Mouse (Mus musculus) embryo, embryonic 10.5 days (tissue): ENCODE measurements around the gene Cbl.

Source experiments
- DNase-seq: peaks from one replicate; pipeline ENCODE4 v3.0.0-alpha.2; 2015; ENCODE audit warnings: low spot score

Gene Cbl

DNA sequence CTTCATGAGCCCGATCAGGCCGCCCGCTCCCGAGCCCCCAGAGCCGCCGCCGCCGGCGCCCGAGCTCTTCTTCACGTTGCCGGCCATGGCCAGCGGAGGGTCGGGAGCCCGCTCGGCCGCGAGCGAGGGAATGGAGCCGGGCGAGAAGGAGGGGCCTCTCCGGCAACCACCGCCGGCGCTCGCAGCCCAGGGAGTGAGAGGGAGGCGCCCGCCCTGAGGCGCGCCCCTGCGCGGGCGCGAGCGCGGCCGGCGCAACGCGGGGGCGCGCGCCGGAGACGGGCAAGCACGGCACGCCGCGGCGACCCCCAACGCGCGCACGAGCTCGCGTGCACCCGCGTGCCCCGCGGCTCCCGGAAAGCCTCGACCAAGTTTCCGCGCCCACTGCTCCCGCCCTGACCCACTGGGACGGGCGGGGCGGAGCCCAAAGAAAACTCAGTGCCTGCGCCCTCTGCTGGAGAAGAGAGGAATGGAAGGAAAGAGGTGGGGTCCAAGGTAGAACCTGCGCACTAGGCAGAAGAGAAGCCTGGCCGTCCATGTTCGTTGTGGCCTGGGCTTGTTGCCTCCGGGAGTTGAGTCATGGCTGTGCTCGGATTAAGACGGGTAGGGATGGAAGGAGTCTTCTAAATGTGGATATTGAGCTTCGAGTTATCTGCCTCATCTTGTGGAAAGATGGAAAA lies at the start of gene Cbl:
Gene Cbl (minus strand): TSS at position 248 of the 677 bp plus-strand sequence.
- DNase-seq, result peak; percentile 100

DNA sequence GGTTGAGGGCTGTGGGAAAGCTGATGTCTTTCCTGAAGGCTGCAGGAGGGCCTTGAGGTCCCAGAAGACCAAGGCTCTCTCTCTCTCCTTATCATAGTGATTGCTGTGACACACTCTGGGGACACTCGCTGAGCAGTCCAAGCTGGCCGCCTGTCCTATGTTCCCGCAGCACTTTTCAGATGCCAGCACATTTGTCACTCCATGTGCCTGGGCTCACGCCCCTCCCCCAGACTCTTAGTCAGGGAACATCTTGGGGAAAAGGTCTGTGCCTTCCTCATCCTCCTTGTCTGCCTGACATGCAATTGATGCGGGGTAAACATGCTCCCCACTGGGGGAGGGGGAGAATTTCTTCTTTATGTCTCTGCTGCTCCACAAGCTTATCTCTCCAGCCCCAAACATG lies 49.3 kb upstream of the Cbl start:
- no peak for DNase-seq

DNA sequence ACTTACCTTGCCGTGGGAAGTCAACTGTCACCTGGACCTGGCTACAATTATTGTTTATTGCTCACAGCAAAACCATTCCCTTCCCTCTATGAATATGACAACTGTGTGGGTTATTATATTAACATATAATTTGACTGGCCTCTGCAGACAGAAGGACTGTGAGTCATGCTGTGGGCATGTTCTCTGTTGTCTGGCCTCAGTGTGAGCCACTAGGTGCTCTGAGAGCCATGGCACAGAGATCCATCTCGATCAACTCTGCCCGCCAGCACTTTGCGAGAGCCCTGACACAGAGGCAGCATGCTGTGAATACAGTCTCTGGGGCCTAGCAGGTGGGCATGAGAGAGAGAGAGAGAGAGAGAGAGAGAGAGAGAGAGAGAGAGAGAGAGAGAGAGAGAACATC lies 36.1 kb upstream of the Cbl start:
- no peak for DNase-seq

DNA sequence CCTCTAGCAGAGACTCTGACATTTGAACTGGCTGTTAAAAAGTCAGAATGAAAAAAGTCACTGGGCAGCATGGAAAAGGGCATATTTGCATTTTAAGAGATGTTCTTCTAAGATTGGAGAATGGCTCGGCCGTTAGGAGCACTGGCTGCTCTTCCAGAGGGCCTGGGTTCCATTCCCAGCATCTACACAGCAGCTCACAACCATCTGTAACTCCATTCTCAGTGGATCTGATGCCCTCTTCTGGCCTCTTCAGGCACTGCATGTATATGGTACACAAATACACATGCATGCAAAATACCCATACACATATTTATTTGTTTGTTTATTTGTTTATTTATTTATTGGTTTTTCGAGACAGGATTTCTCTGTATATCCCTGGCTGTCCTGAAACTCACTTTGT lies 35.2 kb upstream of the Cbl start:
- no peak for DNase-seq

DNA sequence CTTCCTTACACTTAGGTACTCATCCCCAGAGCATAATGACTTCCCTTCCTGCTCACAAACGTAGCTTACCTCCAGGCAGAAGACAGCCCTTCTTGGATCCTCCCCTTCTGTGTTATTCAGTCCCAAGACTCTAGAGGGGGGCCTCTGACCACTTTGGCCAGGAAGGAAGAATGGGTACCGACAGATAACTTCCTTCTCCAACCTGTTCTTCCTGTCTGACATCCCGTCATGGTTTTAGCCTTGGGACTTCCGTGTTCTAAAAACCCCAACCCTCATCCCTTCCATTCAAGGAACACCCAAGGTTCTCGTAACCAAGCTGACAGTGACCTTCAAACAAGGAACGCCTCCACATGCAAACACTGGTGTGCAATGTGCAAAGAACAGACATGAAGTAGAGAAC lies 34.6 kb upstream of the Cbl start, which contains the start of gene Nlrx1:
Gene Nlrx1 (minus strand): TSS at position 168 of the 400 bp plus-strand sequence.
- DNase-seq, result no peak

DNA sequence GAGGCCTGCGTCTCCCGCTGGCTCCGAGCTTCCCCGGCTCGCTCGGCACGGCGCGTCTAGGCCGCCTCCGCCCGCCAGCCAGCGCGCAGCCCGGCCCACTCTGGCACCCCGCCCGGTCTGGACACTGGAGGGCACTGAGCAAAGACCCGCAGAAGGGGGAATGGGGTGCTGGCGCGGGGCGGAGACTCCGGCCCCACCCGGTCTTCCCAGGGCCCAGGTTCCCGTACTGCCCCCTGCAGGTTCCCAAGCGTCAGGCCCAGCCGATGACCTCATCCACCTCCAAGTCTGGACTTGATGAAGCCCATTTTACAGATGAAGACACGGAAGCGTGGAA lies 34.1 kb upstream of the Cbl start:
- peak; percentile 85 for DNase-seq

DNA sequence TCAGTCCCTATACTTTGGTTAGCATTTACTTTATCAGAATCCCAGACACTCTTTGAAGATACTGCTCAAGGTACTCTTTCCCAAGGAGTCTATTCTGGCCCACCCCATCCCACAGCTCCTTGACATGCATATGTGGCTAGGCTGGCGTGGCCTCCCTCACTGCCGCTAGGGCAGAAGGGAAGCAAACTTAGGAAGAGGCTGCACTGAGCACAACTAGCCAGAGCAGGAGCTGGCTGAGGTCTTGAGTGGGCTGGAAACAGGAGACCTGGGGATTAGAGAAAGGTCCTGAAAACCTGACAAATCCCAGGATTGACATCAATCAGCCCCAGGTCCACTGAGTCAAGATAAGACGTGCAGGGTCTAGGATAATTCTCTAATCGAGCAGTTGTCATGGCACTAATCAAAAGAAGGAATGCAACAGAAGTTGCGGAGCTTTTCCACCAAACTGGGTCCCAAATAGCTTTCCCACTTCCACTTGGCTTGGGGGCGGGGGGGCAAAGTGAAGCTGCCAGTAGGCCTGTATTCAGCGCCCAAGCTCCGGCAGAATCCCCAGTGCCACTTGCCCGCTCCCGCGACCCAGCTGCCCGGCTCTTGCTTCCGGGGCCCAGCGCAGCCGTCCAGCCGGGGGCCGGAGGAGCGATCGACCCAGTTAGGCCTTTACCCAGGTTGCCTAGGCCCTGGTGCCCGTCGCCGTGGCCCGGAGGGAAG lies 33.6 kb upstream of the Cbl start:
- peak; percentile 50 for DNase-seq

DNA sequence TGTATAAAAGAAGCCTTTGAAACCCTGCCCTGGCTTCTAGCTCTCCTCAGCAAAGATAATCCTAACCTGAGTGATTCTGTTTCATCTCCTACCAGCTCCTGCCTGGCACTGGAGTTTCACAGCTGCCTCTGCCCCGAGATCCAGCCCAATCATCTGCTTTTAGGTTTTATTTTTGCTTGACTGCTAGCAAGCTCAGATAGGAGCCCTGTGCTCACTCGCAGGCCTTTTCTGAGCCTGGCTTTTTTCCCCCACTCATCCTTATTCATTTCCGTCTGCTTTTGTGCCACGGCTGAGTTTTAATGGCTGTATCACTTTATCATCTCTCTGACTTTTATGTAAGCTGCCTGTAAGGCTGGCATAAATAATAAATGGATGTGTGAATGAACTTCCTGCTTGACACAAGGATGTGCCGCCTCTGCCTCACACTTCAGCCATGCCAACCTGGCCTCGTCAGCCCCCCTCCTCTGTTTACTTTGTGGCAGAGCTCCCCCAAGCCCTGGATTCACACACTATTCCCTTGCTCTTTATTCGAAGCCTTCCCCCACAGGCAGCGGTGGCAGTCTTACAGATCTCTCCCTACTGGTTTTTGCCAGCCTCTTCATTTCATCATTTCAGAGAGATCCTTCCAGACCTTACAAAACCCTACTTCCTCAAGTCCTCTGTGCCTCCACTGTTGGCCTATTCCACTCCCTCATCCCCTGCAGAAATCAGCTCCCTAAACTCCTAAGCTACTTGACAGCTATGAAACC lies 32.8 kb upstream of the Cbl start:
- no peak for DNase-seq

DNA sequence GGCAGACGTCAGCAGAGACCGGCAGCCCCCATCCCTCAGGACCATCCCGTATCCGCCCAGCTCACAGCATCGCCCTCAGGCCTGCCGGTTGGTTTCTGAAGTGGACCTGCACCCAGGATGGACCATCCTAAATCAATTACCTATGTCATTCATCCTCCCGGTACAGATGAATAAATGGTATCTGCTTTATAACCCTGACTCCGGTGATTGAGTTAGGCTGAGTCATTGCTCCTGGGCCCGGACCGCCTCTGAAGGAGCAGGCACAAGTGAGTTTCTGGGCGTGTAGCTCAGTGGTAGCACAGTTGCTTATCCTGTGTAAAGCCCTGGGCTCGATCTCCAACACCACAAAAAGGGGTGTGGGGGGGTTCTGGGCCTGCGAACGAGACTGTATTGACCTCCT lies 27.5 kb upstream of the Cbl start:
- DNase-seq, result no peak

DNA sequence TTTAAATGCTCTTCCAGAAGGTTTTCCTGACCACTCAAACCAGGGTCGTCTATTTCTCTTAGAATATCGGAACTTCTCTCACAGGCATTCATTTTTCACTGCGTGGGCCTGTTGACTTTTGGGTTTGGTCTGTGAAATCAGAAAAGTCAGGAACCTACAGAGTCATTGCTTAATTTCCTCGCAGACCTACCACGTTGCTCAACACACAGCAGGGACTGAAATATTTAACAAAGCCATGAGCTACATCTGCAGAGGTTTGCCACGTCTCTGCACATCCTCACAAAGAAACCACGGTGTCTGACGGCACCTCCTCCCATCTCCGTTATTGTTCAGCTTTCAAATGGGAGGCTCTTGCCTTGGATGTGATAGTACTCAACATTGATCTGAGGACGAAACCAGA lies 25.2 kb upstream of the Cbl start:
- DNase-seq, result no peak

DNA sequence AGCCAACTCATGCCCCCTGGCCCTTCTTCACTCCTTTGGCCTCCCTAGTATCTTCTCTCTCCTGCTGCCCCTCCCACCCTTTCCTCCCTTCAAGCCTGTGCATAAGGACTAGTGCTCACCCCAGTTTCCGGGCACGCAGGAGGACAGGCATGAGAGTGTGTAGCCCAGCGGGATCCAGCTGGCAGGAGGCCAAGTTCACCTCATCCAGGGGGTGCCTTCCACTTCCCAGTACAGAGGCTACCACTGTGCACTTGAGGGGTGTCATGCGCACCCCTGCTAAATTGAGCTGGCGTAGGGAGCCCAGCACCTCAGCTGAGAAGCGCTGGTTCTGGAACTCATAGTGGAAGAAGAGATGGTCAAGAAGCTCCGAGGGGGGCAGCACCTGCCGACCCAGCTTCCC lies 22.4 kb upstream of the Cbl start:
- DNase-seq, result no peak

DNA sequence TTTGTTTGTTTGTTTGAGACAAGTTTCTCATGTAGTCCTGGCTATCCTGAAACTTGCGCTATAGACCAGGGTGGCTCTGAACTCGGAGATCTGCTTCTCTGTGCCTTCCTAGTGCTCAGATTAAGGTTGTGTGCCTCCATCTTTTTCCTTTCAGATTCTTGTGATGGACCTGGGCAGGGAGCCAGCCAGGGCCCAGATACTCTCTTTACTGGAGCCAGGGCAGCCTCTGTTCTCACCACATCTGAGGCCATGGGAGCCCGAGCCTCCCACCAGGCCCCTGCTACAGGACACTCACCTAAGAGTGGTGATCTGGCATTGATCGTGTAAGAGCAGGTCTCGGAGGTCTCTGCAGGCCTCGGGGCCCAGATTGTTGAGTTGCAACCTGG lies 21.3 kb upstream of the Cbl start:
- DNase-seq, result no peak

DNA sequence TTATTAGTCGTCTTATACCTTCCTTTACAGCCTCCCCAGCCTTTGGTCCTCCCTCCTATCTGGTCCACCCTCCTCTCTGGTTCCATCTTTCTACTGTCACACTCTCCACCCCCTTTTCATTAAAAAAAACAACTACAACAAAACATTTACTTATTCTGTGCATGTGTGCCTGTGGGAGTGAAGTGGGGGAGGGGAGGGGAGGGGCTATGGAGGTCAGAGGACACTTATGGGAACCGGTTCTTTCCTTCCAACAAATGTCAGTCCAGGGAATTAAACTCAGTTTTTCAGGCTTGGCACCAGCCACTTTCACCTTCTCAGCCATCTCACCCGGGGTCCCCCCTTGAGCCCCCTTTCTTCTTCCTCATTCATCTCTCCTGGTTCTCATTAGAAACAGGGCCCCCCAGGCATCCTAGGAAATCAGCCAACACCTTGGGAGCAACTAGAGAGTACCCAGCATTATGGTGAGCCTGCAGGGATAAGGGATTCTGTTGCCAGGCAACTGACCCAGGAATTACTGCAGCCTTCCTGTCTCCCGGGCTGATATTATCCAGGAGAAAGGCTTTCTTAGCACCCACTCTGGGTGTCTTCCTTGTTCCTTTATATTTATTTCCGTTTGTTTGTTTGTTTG lies 20.8 kb upstream of the Cbl start:
- peak; percentile 58 for DNase-seq

DNA sequence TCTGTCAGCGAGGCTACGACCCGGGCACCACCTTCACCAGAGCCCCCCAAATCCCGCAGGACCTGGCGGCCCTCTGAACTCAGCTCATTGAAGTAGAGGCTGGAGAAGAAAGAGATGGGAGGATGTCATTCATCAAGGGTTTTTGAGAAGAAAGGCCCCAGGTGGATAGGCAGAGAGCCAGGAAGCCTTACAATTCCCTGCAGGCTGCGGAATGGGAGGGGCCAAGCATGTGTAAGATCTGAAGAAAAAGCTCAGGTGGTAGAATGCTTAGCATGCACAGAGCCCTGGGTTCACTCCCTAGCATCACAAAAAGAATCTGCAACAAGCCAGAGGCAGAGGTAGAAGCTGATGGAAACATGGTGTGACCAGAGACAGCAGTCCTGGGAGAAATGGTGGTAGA lies 19.6 kb upstream of the Cbl start:
- no peak for DNase-seq

DNA sequence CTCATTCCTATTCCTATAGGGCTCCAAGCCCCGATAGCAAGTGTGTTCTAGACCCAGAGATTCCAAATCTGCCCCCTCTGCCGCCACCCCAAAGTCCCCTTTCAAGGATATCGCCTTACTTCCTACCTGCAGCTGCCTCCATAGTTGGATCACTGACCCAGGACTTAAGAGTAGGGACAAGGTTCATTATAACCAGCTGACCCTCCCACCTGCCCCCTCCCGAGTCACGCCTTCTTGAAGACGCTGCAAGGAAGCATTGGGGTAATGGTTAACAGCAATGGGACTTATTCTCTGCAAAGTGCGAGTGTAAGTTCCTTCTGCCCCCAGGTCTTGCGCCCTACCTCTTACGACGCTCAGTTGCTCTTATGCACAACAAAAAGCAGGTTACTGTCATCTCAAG lies 17.5 kb upstream of the Cbl start, which contains the start of gene Pdzd3:
Gene Pdzd3 (minus strand): TSS at position 158 of the 400 bp plus-strand sequence.
- DNase-seq, result no peak

DNA sequence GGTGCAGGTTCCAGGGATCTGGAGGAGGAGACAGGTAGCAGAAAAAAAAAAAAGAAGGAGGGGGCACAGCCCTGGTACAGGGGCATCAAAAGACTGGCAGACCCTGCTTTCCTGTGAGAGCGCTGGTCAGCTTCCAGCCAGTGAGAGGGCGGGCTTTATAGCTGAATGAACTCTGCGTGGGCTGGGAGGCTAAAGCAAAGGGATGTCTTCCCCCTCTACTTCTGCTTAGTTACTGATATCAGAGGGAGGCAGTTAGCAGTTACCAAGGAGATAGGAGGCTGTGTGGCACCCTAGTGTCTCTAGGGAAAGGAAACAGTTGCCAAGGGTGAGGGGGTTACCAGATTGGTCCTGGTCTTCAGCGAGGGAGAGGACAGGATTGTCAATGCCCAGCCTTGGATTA lies 16.6 kb upstream of the Cbl start:
- no peak for DNase-seq

DNA sequence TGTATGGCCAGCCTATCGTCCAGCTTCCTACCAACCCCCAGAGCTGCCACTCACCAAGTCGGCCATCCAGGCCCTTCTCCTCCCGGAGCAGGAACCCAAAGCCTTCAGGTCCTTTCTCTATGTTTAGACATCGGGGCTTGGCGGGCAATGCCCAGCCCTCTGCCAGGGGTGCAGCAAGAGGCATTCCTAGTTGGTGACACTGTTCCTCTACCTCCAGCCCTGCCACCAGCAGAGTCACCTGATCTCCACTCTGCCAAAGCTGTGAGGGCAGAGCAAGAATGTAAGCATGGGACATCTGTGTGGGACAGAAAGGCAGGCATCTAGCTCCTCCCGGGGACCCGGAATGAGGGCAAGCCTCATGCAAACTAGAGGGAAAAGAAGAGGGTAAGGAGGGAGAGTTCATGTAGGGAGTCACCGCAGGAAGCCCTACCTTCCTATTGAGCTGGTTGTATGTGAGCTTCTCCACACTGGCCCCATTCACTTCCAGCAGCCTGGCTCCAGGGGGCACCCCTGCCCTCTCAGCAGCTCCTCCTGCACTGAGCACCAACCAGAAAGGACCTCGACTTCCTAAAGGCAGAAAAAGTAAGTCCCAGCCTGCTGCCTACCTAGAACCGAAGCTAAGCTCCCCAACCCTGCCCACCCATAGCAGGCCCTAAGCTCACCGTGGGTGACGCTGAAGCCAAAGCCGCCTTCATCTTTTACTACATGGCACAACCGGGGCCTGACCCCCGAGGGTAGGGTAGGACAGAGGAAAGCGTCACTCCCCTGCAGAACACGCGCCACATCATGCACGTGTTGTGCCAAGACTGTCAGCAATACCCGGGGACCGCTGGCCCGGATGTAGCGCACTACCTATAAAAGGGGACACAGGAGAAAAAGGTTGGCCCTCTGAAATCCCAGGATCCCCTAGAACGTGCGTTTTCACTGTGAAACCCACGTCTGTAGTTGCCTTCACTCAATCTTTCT lies 15.6 kb upstream of the Cbl start:
- peak; percentile 68 for DNase-seq

DNA sequence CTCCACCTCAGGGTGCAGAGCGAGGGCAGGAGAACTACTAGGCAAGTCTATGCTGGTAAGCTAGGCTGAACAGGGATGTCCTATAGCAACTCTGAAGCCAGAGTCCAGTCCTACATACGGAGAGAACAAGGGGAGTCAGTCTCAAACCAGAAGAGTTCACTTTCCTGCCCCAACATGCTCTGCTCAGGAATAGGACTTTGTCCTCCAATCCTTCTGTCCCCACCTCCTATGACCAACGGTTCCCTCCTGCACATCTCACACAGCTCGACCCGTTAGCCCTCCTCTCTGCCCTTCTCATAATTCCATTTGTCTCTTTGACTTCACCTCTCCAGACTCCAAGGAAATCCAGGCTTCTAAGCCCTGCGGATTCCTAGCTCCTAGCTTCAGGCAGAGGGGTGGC lies 14.1 kb upstream of the Cbl start:
- no peak for DNase-seq

DNA sequence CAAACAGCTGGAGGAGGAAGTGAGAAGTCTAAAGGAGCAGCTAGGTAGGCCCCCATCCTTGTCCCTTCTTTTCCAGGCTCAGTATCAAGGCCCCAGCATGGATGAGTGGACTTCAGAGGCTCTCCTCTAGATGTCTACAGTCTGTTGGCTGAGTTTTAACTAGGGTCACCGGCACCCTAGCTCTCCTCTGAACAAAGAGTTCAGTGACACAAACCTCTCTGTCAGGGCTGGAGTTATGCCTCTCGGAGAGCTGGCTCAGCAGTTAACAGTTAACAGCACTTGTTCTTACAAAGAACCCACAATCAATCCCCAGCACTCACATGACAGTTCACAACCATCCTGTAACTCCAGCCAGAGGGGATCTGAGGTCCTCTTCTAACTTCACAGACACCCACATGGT lies 9.8 kb upstream of the Cbl start:
- no peak for DNase-seq

DNA sequence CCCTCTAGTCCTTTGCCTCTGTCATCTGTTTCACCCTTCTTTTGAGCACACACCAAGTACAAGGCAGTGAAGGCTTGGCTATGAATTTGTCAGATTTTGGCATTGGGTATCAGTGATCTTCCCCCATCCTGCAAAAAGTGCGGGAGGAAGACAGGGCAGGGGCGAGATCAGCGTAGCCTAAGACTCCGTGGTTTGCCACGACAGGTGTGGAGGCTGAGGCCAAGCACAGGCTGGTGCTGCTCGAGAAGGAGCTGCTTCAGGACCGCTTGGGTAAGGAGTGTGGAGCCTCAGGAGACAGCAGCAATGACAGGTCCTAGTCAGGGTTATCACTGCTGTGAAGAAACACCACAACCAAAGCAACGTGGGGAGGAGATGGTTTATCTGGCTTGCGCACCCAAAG lies 7.6 kb upstream of the Cbl start:
- DNase-seq, result no peak

DNA sequence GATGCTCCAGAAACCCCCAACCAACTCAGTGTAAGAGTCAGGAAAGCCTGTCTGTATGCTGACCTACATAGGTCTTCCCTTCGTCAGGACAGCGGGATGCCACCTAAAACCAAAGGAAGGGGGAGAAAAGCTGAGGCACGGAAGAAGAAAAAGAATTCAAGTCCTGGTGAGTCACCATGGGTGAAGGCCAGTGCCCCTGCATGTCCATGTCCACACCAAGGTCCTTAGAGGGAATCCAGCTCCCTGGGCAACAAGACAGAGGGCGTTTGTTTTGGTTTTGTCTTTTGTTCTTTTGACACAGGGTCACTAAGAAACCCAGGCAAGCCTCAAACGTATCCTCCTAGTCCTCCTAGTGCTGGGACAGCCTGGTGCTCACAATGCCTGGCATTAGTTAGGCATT lies 7.1 kb upstream of the Cbl start:
- DNase-seq, result no peak

DNA sequence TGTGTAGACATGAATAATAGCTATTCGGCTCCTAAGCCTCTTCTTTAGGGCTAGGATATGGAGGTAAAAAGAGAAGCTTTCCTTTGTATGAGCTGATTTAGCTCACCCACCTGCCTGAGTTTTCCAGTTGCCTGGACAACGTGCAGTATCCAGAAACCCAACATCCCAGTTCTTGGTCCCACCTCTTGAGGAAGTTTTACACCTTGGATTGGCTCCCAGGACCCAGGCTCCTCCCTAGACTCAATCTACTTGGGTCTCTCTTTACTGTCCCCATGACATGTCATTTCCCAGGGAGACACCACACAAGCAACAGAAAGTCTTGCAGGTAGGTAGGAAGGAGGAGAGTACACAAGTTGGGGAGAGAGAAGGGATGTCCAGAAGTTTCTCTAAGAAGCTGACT lies 6.5 kb upstream of the Cbl start, which contains the start of gene Ccdc153:
Gene Ccdc153 (plus strand): TSS at position 278 of the 400 bp plus-strand sequence.
- no peak for DNase-seq
